Mouse (Mus musculus): ENCODE data around the gene Nt5dc3.

DNA sequence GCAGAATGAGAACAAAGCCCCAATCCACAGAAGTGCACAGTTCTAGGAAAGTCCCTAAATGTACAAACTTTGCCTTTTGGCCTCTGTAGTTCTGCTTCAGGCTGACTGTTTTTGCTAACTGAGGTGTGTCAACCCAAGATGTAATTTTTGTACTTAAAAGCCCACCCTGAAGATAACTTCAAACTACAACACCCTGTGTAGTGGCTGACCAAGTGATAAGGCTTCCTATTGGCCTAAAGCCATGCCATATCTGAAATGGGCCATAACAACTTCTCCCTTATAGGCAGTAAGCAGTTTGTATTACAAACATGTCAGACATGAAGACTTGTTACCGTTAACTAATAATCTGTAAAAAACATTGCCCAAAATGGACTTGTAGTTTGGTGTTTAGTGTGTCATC lies 21.1 kb upstream of the Nt5dc3 start:
- no peak for TF ChIP-seq CTCF (IDR thresholded peaks at IDR 0.05; ENCODE audit: borderline replicate concordance, extremely low read depth, insufficient read depth, insufficient read length)
- no peak for TF ChIP-seq POLR2A (IDR thresholded peaks at IDR 0.05; ENCODE audit: borderline replicate concordance, extremely low read depth, insufficient read depth, insufficient read length, poor library complexity, severe bottlenecking)
